Mouse (Mus musculus) spleen, embryonic (tissue): Measurements from ENCODE around the gene Gba.

Experiments used
- CTCF ChIA-PET: fragments of 350-600 bp; sonication (Branson Sonifier 250); formaldehyde crosslinking; loops from one replicate; lab custom pipeline; 2022; lab: Charles Lee

Gene Gba

GRCm38 (mm10) chr3:89213803-89214530 is 11.2 kb downstream of the Gba start:
- CTCF ChIA-PET = interaction anchor here (0.7 to 0.9 kb wide), 2 partner anchors 31 to 1044 kb away, joined by 5 to 7 read pairs; no protein-coding TSS in a partner anchor

DNA sequence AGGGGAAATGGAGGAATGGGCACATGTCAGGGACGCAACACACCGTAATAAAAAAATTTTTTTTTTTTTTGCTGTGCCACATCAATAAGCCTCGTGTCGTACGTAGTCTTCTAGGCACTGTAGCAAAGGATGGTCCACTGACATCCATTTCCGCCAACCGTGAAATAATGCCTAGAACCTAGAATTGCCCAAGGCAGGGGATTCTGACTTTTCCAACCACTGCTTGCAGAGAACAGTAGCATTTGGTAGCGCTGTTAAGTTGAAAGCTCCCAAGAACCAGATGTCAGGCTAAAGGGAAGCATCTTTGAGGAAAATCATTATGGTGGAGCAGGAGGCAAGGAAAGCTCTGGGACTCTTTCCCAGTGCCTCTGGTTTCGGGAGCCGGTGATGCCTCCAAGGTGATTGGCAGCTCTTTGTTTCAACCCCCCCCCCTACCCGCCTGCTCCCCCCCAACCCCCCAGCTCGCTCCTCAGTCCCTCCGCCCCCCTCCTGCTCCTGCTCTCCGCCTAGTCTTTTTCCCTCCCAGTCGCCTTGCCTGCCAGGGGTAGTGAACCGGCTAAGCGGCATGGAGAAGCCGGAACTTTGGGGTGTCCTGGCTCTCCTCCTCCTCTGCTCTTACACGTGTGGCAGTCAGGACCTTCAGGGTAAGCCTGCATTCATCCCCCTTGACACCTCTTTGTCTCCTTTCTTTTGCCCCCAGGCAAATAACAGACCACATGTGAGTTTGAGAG is 12.1 kb downstream of the Gba start, which contains the start of gene Thbs3:
Thbs3 (plus strand) TSS at position 500 of the 731 bp plus-strand sequence.
- CTCF ChIA-PET = interaction anchor here (0.7 to 0.9 kb wide), 2 partner anchors 30 to 1045 kb away, joined by 5 to 7 read pairs; no protein-coding TSS in a partner anchor

DNA sequence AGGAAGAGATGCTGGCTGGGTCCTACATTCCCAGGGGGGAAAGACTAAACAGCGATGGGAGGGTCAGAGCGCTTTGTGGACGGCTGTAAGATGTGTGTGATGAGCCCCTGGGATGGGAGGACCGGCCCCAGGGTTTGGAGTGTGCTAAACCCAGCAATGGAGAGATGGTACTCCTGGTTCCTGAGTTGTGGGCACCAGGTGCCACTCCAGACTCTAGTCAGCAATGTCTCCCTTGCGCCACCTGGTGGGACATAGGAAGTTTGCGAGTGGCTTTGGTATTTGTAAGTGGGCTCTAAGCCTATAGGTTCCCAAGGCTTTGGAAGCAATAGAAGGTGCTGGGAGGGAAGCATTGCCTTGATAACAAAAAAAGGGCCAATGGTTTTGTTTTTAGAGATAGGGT is 13.1 kb downstream of the Gba start:
- CTCF ChIA-PET = interaction anchor here (0.6 to 1.0 kb wide), 2 partner anchors 19 to 130 kb away, joined by 3 to 4 read pairs; no protein-coding TSS in a partner anchor

DNA sequence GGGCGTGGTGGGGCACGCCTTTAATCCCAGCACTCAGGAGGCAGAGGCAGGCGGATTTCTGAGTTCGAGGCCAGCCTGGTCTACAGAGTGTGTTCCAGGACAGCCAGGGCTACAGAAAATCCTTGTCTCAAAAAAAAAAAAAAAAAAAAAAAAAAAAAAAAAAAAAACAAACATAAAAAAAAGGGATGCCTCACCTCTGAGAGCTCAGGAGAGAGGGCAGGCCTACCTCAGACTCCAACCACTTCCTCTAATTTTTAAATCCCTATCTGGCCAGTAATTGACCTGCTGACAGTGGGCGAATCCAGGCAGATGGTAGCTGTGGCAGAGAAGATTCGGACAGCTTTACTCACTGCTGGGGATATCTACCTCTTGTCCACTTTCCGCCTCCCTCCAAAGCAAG is 13.7 kb downstream of the Gba start:
- CTCF ChIA-PET = interaction anchor here (0.7 to 1.0 kb wide), 2 partner anchors 19 to 36 kb away, joined by 3 to 4 read pairs; no protein-coding TSS in a partner anchor

GRCm38 (mm10) chr3:89218271-89218670 is 15.5 kb downstream of the Gba start:
- CTCF ChIA-PET = no interaction called here

GRCm38 (mm10) chr3:89219546-89219945 is 16.8 kb downstream of the Gba start:
- CTCF ChIA-PET = no interaction called here

DNA sequence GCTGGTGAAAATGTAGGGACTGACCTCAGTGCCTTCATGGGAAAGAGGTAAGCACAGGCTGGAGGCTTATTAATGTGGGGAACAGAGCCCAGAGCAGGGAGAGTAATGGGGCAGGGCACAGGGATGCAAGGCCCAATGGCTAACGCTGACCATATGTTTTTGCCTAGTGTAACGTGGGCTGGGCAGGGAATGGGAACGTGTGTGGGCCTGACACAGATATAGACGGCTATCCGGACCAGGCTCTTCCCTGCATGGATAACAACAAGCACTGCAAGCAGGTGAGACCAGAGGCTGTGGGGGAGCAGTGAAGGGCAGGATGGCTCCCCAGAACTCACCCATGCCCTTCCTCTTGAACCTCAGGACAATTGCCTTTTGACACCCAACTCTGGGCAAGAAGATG is 18.4 kb downstream of the Gba start:
- CTCF ChIA-PET = no interaction called here

- CTCF ChIA-PET = no interaction called here
Measured at GRCm38 (mm10) chr3:89224796-89225195, 22.1 kb downstream of the Gba start.

DNA sequence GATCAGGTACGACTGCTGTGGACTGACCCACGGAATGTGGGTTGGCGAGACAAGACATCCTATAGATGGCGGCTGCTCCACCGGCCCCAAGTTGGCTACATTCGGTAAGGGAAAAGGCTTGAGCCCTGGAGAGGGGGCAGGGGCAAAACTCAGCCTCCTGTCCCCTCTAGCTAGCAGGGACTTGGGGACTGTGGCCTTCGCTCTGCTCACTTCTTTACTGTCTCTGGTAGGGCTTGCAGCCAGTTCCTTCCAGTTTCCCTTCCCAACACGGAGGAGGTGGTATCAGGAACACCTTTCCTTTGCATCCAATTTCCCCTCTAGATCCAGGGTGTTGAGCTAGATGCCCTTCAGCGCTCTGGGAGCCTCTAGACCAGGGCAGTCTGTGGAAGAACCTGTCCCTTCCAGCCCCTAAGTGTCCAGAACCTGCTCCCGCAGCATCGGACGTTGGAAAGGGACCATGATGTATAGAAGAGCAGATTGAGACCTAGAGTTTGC is 22.6 kb downstream of the Gba start:
- CTCF ChIA-PET = no interaction called here

- CTCF ChIA-PET = interaction anchor here (0.6 kb wide), 1 partner anchor 1122 kb away, joined by 7 read pairs; no protein-coding TSS in a partner anchor
Measured at GRCm38 (mm10) chr3:89225918-89226317, 23.2 kb downstream of the Gba start.

DNA sequence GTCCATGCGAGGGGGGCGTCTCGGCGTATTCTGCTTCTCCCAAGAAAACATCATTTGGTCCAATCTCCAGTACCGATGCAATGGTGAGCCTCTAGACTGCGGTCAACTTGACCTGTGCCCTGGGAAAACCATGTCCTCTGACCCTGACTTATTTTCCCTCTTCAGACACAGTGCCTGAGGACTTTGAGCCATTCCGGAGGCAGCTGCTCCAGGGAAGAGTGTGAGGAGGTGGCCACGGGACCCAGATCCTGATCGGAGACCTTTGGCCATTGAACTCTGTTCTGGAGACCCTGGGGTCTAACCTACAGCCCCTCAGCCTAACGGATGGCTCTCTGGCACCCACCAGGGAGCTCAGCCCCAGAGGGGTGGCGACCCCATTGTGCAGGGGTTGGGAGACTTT is 23.6 kb downstream of the Gba start:
- CTCF ChIA-PET = interaction anchor here (0.6 kb wide), 1 partner anchor 1121 kb away, joined by 7 read pairs; no protein-coding TSS in a partner anchor

- CTCF ChIA-PET = no interaction called here
Measured at GRCm38 (mm10) chr3:89226900-89227299, 24.2 kb downstream of the Gba start, which contains the start of gene Mtx1. Gene Mtx1 (minus strand): TSS chr3:89227088.

GRCm38 (mm10) chr3:89227307-89228179 is 24.8 kb downstream of the Gba start:
- CTCF ChIA-PET = no interaction called here

GRCm38 (mm10) chr3:89228180-89228549 is 25.4 kb downstream of the Gba start:
- CTCF ChIA-PET = no interaction called here

- CTCF ChIA-PET = no interaction called here
Measured at GRCm38 (mm10) chr3:89228836-89229235, 26.1 kb downstream of the Gba start, which contains the start of gene Muc1. Gene Muc1 (plus strand): TSS chr3:89229057.

DNA sequence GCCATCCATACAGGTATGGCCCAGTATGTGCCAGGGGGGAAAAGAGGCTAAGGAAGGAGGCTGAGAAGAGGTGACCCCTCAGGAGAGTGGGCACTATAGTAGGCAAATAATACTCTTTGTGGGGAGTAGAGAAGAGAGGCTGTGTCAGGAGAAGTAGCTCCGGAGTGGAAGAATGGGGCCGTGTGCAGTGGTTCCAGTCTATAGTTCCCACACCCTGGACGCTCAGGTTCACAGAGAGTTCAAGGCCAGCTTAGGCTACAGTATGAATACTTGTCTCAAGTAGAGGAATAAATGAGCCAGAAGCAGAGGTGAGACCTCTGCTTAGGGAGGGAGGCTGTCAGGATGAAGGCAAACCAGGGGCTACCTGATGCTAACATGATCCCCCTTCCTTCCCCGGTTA is 26.5 kb downstream of the Gba start:
- CTCF ChIA-PET = no interaction called here

GRCm38 (mm10) chr3:89230561-89230960 is 27.8 kb downstream of the Gba start:
- CTCF ChIA-PET = interaction anchor here (1.8 kb wide), 1 partner anchor 13 kb away, joined by 5 read pairs; no protein-coding TSS in a partner anchor

- CTCF ChIA-PET = interaction anchor here (1.8 kb wide), 1 partner anchor 12 kb away, joined by 5 read pairs; no protein-coding TSS in a partner anchor
Measured at GRCm38 (mm10) chr3:89231345-89231744, 28.6 kb downstream of the Gba start.

- CTCF ChIA-PET = interaction anchor here (0.6 to 1.2 kb wide), 2 partner anchors 130 to 328 kb away, joined by 3 to 8 read pairs; partner anchors contain the start of genes Fdps and Gm43738
Measured at GRCm38 (mm10) chr3:89231772-89232275, 29.1 kb downstream of the Gba start.

DNA sequence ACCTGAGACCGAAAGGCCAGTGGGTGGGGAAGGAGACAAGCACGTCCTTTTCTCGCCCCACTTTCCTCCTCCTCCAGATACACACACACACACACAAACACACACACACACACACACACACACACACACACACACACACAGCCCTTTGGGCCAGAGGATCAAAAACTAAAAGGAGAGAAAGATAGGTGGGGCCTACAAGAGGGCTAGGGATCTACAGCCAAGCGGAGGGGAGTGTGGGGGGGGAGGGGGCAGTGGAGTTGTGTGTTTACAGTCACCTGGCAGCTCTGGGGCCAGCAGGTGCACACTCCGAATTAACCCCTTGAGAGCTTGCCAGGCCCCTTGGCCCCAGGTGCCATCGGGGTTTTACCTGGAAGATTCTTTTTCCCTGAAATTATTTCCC is 29.9 kb downstream of the Gba start:
- CTCF ChIA-PET = interaction anchor here (0.7 to 1.2 kb wide), 2 partner anchors 123 to 131 kb away, joined by 3 read pairs; partner anchors contain the start of genes Fdps and Gm43738
